Mouse (Mus musculus) E14TG2a.4 (cell line): ENCODE measurements around the gene Megf6.
A peak's percentile ranks its signal among the peaks of the same experiment; 100 is the strongest.

ENCODE experiments used
- H3K27me3 ChIP-seq: 2 replicates; pipeline ENCODE4 v1.6.1; 2014; ENCODE audit warnings: low read length, control low read depth; ENCODE audit not compliant: insufficient read depth
- H3K36me3 ChIP-seq: 2 replicates; pipeline ENCODE4 v1.6.1; 2014; ENCODE audit warnings: low read length, control low read depth; ENCODE audit not compliant: insufficient read depth
- H3K4me1 ChIP-seq: replicated peaks from 2 replicates; pipeline ENCODE4 v1.6.1; 2014; ENCODE audit warnings: low read depth, low read length, control low read depth
- H3K4me3 ChIP-seq: replicated peaks from 2 replicates; pipeline ENCODE4 v1.5.1; 2014; ENCODE audit warnings: mild to moderate bottlenecking, low read length
- H3K9me3 ChIP-seq: 2 replicates; pipeline ENCODE4 v1.6.1; 2014; ENCODE audit warnings: low read length, control low read depth
- CTCF ChIP-seq: conservative IDR thresholded peaks from 2 replicates; pipeline ENCODE4 v1.5.1; 2014; ENCODE audit warnings: low read length
- NANOG ChIP-seq: IDR thresholded peaks from 2 replicates; pipeline ENCODE4 v1.6.1; 2014; ENCODE audit warnings: borderline replicate concordance, low read length, mixed read lengths
- POU5F1 ChIP-seq: IDR thresholded peaks from 2 replicates; pipeline ENCODE4 v1.6.1; 2014; ENCODE audit warnings: low read length, borderline replicate concordance

Megf6 gene

DNA sequence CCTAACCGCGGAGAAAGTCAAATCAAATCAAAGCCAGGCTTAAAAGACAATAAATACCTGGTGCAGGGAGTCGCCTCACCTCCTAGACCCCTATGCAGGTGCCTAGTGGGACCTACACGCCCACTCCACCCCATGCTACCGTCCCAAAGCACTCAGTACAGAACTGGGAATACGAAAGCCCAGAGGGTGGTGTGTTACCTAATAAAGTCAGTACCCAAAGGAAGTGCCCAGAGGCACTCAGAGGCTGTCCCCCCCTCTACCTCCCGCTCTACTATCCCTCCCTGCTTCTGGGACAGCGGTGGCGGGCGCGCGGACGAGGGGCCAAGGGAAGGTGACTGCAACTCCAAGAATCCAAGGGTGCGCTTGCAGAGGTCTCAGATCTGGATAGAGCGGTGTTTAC is 509 bp upstream of the Megf6 start:
- Histone ChIP-seq H3K4me1 (peaks cover 26% of the 10 kb centered on the region), H3K27me3 (peaks cover 69% of the 10 kb centered on the region), H3K4me3 (peak overlapping the region; percentile 78), H3K36me3 (no peaks in the 10 kb centered on the region), H3K9me3 (no peaks in the 10 kb centered on the region; the same call in 1 of the 2 replicates)
- TF ChIP-seq CTCF, result no peak
- no peak for TF ChIP-seq POU5F1
- no peak for TF ChIP-seq NANOG

DNA sequence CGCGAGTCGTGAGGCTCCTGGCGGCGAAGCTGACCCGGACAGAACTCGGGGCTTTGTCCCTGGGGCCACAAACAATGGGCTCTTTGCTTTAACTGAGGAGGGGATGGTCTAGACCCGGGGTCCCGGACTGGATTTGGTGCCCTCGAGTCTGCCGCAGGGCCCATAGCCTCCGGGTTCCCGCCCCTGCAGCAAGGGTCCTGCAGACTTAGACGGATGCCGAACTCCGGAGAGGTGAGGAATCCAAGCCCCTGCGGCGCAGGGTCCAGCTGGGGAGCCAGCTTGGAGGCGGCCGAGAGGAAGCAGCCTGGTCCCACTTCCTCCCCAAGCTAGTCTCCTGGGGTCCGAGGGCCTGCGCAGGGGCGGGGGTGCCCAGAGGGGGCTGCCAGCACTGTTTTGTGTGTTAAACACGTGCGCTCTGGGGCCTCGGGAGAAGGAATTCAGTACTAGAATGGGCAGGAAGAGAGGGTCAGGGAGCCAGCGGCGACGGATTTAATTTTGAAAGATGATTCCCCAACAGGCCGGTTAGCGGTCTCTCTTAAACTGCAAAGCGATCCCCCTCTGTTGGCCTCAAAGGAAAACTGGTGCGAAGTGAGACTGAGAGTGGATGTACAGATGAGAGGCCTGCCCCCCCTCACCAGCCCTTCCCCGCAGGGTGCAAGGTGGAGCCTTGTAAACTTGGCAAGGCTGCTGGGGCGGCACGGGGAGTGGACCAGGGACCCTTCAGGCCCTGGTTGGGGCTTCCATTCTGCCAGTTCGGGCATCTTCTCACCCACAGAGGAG is 811 bp downstream of the Megf6 start:
- peaks cover 26% of the 10 kb centered on the region for H3K4me1 ChIP-seq
- H3K9me3 ChIP-seq, result no peaks in the 10 kb centered on the region; the same call in 1 of the 2 replicates
- no peaks in the 10 kb centered on the region for H3K36me3 ChIP-seq
- H3K4me3 ChIP-seq, result peak overlapping the region; percentile 82
- TF ChIP-seq NANOG, result no peak
- TF ChIP-seq POU5F1, result no peak
- TF ChIP-seq CTCF, result no peak
- H3K27me3 ChIP-seq, result peaks cover 77% of the 10 kb centered on the region

DNA sequence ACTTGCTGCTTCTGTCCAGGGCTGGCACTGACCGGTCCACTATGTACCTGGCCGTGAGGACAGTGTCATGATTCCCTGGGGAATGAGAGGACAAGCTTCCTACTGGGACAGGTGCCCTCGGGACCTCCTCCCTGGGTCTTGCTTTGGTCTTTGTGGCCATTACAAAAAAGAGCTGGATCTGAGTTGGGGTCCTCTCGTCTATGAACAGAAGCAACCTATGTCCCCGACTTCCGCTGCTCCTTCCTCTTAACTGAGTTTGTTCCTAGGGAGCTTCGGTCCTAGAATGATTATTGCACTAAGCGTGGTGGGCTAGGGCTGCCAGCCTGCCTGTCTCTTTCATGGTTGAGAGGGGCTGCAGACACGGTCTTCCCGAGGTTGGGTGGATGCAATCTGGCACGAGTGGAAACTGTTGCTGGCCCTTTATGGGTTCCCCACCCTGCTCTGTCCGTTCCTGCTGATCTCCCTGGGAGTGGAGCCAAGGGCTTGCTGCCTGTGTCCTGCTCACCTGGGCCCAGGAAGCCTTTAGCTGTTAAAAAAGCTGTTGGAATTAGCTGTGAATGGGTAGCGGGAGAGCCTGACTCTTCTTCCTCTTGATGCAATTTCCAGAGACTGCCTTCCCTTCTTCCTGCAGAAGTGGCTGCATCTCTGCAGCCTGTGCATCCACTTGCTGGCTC is 1.5 kb downstream of the Megf6 start:
- no peak for TF ChIP-seq CTCF
- no peak for TF ChIP-seq POU5F1
- no peak for TF ChIP-seq NANOG
- H3K36me3 ChIP-seq, result no peaks in the 10 kb centered on the region
- H3K9me3 ChIP-seq, result no peaks in the 10 kb centered on the region; the same call in 1 of the 2 replicates
- H3K27me3 ChIP-seq, result peaks cover 82% of the 10 kb centered on the region
- H3K4me3 ChIP-seq, result peak overlapping the region; percentile 82; the same call in 1 of the 2 replicates
- H3K4me1 ChIP-seq, result peaks cover 26% of the 10 kb centered on the region

DNA sequence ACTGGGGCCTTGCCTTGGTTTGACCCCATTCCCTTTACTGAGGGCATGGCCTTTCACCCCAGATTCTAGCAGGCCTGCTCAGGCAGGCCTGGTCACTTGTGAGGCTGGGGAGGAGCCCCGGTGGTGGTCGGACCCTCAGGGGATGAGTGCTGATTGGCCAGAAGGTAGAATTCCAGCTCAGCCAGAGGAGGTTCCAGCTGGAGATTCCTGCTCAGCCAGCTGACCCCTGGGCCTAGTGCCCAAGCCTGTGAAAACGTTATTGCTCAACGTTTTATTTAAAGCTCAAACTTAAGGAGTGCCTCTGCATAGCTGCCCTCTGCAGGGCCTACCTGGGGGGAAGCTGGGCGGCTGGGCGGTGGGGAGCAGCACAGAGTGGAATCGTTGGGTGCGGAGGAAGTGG is 6.7 kb downstream of the Megf6 start:
- Histone ChIP-seq H3K4me3 (no peak overlapping the region), H3K4me1 (peaks cover 7% of the 10 kb centered on the region; the same call in 1 of the 2 replicates), H3K36me3 (no peaks in the 10 kb centered on the region), H3K9me3 (no peaks in the 10 kb centered on the region), H3K27me3 (peaks cover 57% of the 10 kb centered on the region)
- TF ChIP-seq POU5F1 (no peak), CTCF (no peak), NANOG (no peak)

DNA sequence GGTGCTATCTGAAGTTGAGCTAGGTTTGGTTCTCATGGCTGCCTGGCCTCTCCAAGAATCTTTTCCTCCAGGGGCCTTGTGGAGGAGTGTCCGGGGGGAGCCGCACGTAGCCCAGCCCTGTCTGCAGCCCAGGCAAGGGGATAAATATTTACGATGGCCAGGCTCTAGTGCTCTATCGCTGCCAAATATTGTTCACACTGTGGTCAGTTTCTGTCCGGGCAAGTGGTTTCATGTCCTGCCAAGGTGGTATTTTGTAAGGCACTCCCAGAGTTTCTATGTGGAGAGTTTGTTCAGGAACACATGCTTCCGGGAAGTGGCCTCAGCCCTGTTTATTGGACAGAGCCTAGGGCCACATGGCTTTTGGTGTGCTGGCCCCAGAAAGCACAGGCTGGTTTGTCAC is 10.5 kb downstream of the Megf6 start:
- TF ChIP-seq CTCF, result no peak
- no peak for TF ChIP-seq POU5F1
- no peak for TF ChIP-seq NANOG
- Histone ChIP-seq H3K4me1 (peaks cover 4% of the 10 kb centered on the region), H3K36me3 (no peaks in the 10 kb centered on the region), H3K27me3 (peaks cover 52% of the 10 kb centered on the region), H3K4me3 (no peak overlapping the region), H3K9me3 (no peaks in the 10 kb centered on the region)

DNA sequence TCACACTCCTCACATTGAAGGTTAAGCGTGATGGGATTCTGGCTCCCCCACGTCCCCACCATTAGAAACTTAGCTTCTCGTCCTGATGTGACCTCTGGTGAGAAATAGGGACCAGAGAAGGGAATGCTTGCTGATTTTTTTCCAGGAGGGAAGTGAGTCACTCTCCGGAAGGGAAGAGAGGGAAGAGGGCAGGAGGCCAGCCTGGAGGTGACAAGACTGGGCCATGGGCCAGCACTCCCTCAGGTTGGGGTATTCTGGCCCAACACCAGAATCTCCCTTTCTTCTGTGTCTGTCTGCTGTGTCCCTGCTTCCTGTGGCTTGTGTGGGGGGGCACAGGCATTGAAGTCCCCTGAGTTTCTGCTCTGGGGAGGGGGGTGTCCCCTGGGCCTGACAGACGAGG is 13.0 kb downstream of the Megf6 start:
- Histone ChIP-seq H3K9me3 (no peaks in the 10 kb centered on the region), H3K36me3 (no peaks in the 10 kb centered on the region), H3K4me1 (peaks cover 14% of the 10 kb centered on the region), H3K4me3 (no peak overlapping the region), H3K27me3 (peaks cover 39% of the 10 kb centered on the region)
- TF ChIP-seq POU5F1 (no peak), CTCF (no peak), NANOG (no peak)

DNA sequence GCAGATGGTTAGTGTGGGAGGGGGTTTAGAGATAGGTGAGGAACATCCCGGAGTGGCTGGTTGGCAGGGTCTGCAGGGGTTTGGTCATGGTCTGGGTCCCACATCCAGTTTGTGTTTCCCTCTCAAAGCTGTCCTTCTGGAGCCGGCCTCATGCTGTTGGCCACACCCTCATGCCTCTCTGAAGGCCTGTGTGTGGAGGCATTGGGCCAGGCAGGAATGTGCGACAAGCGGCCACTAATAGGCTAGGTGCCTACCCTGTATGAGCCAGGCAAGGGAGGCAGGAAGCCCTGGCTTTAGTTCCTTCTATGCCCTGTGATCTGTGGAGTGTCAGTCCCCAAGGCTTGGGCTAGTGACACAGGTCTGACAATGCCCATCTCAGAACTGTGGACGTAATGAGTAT is 14.5 kb downstream of the Megf6 start:
- peaks cover 38% of the 10 kb centered on the region for H3K27me3 ChIP-seq
- no peaks in the 10 kb centered on the region for H3K9me3 ChIP-seq
- H3K4me1 ChIP-seq, result peaks cover 14% of the 10 kb centered on the region
- H3K36me3 ChIP-seq, result no peaks in the 10 kb centered on the region
- no peak overlapping the region for H3K4me3 ChIP-seq
- no peak for TF ChIP-seq NANOG
- no peak for TF ChIP-seq CTCF
- no peak for TF ChIP-seq POU5F1

DNA sequence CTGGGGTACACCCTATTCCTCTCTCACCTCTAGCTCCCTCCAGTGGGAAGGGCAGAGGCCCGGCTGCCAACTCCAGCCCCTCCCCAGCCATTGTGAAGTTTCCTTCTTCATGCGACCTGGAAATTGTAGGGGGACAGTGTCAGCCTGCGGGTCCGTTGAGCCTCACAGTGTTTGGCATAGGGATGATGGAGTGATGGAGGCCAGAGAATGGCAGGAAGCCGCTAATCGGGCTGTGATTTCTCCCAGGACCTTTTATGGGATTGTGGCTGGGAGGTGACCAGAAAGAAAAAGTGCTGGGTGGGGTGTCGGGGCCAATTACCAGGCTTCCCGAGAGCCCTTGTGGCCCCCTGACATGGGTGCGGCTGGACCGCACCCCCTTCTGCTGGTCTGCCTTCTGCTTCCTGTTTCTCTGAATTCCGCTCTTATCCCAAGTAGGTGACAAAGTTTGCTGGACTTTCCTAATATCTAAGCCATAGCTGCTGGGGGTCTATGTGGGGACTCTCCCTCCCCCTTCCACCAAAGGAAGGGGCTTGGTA is 15.5 kb downstream of the Megf6 start:
- no peaks in the 10 kb centered on the region for H3K36me3 ChIP-seq
- no peak for TF ChIP-seq CTCF
- TF ChIP-seq NANOG, result no peak
- TF ChIP-seq POU5F1, result no peak
- peaks cover 41% of the 10 kb centered on the region for H3K27me3 ChIP-seq
- no peaks in the 10 kb centered on the region for H3K9me3 ChIP-seq
- peaks cover 14% of the 10 kb centered on the region for H3K4me1 ChIP-seq
- H3K4me3 ChIP-seq, result no peak overlapping the region
